Mouse (Mus musculus) cerebellum, adult 2 months (tissue): Measurements from ENCODE around the gene Dlx4. TPM values are rescaled to one million over a fixed set of nuclear protein-coding genes. Genes with fewer than 3 reads are reported as not detected.

ENCODE experiments used
- DNase-seq, 2 experiments: peaks; one replicate each; pipeline ENCODE4 v3.0.0; 2021
- H3K27ac ChIP-seq: fragments of 200-500 bp; 2 replicates; pipeline ENCODE4 v1.5.1; 2012; ENCODE audit warnings: low read length, control low read depth, inconsistent platforms; ENCODE audit not compliant: insufficient read depth
- H3K27me3 ChIP-seq: fragments of 200-500 bp; 2 replicates; pipeline ENCODE4 v1.6.1; 2012; ENCODE audit warnings: inconsistent platforms, mild to moderate bottlenecking, low read length, moderate library complexity; ENCODE audit not compliant: control insufficient read depth, insufficient read depth
- H3K4me1 ChIP-seq: fragments of 200-500 bp; 2 replicates; pipeline ENCODE4 v1.6.1; 2011; ENCODE audit warnings: low read length; ENCODE audit not compliant: control insufficient read depth, insufficient read depth
- H3K4me3 ChIP-seq: fragments of 200-500 bp; replicated peaks from 2 replicates; pipeline ENCODE3; 2011; ENCODE audit warnings: mild to moderate bottlenecking, low read depth, low read length, control low read depth; ENCODE audit not compliant: insufficient read depth
- CTCF ChIP-seq: fragments of 200-500 bp; IDR thresholded peaks from 2 replicates; pipeline ENCODE4 v1.5.1; 2011; ENCODE audit warnings: low read depth, mild to moderate bottlenecking, control low read depth, low read length, moderate library complexity, borderline replicate concordance; ENCODE audit not compliant: insufficient read depth
- POLR2A ChIP-seq: fragments of 200-500 bp; IDR thresholded peaks from 2 replicates; pipeline ENCODE4 v1.6.1; 2011; ENCODE audit warnings: low read length, control low read depth, borderline replicate concordance; ENCODE audit not compliant: insufficient read depth
- WGBS: fragments of 180-500 bp; shearing (Covaris S2); methylation state at CpG from one replicate; pipeline ENCODE4 v1.1.7; 2018; 5-methylcytosine and 5-hydroxymethylcytosine counted together
- polyA plus RNA-seq: library from polyadenylated mRNA; depleted of rRNA; stranded (reverse); fragments of >200 nt; gene quantifications from 2 replicates; pipeline ENCODE4 v1.2.3, GENCODE M21; 2012

The Dlx4 gene
- polyA plus RNA-seq, 1 experiment: 0.70 TPM

DNA sequence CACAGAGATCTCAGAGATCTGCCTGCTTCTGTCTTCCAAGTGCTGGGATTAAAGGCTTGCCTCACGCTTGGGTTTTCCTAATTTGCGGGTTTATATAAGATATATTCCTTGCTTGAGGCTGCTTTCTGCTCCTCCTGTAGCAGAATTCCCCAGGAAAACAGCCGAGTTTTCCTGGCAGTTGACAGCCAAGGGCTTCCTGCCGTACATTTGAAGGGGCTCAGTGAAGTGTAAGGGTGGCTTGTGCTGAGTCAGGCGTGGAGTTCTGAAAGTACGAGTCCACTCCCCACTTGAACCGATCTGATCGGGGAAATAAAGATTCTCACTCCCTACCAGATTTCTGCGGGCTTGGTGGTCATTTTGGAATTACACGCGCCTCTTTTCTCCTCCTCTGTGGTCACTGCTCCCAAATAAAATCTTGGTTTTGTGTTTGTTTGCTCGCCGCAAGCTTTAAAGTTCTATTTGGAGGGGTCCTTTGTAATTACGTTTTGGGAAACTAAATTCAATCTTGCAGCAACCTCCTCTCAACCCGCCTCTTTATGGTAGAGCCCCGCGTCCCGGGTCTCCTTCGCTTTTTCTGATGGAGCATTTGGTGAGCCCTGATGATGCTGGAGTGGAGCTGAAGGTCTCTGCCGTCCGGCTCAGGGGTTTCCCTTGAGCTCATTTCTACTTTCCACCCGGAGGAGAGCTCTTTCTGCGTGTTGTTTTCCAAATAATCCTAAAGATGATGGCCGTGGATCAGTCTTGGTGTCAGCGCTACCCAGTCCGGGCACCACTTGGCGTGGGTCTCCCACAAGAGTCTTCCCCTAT lies 3.6 kb upstream of the Dlx4 start:
- 3% methylated on average over 27 of the region's 27 CpGs for WGBS
- peaks cover 9% of the 10 kb centered on the region; the same call in 1 of the 2 replicates for H3K27me3 ChIP-seq
- no peak overlapping the region for H3K4me3 ChIP-seq
- TF ChIP-seq POLR2A (no peak), CTCF (no peak)
- H3K4me1 ChIP-seq: no peaks in the 10 kb centered on the region; the same call in 1 of the 2 replicates
- DNase-seq: peak in 1 of 2 experiments; percentile 10
- H3K27ac ChIP-seq: no peak overlapping the region

DNA sequence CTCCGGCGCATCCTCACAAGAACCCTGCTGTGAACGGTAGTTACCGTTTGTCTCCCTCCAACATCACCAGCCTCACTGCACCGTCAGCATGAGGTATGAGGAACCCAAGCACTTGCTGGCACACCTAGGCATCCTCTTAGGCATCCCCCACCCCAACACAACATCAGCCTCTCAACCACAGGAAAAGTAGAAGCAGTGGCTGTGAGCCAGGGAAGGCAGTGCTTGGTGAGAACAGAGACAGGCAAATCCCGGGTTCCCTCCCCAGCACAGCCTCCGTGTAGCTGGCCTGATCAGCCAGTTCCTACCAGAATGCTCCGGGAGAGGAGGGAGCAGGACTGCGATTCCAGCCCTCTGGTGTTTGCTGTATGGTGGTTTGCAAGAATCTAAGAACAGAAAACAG lies 2.7 kb upstream of the Dlx4 start:
- DNase-seq: no peak
- Histone ChIP-seq H3K27me3 (peaks cover 9% of the 10 kb centered on the region; the same call in 1 of the 2 replicates), H3K4me3 (no peak overlapping the region), H3K27ac (no peak overlapping the region), H3K4me1 (no peaks in the 10 kb centered on the region; the same call in 1 of the 2 replicates)
- TF ChIP-seq POLR2A (no peak), CTCF (no peak)
- WGBS: 7% methylated on average over 9 of the region's 9 CpGs

DNA sequence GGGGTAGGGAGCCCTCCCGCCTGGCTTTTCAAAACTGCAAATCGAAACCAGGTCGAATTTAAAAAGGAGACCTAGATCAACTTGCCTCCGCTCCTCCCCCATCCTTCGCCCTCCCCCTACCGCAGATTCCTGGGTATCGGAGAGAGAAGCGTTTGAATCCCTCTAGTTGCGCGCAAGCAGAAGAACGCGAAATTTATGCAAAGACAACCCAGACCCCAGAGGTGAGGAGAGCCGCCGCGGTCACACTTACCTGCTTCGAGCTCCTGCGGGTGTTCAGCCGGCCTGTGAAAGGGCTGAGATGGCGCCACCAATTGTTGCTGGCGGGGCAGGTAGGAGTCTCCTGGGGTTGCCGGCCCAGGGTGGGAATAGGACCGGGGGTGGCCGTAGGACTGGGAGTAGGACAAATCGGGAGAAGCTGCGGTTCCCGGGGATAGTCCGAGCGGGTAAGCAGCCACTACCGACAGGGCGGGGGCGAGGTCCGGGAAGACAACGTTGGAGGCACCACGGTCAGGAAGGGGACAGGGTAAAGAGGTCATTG lies 1.0 kb downstream of the Dlx4 start:
- Histone ChIP-seq H3K4me1 (no peaks in the 10 kb centered on the region; the same call in 1 of the 2 replicates), H3K27me3 (peaks cover 9% of the 10 kb centered on the region; the same call in 1 of the 2 replicates), H3K27ac (no peak overlapping the region), H3K4me3 (no peak overlapping the region)
- peak in 1 of 2 experiments; percentile 26 for DNase-seq
- TF ChIP-seq POLR2A (no peak), CTCF (no peak)
- WGBS: 3% methylated on average over 34 of the region's 34 CpGs

GRCm38 (mm10) chr11:95144091-95144945 lies 1.7 kb downstream of the Dlx4 start:
- TF ChIP-seq POLR2A (no peak), CTCF (no peak)
- DNase-seq: no peak
- 19% methylated on average over 9 of the region's 9 CpGs for WGBS
- Histone ChIP-seq H3K4me1 (no peaks in the 10 kb centered on the region; the same call in 1 of the 2 replicates), H3K27ac (no peak overlapping the region), H3K27me3 (peaks cover 7% of the 10 kb centered on the region; the same call in 1 of the 2 replicates), H3K4me3 (no peak overlapping the region)

GRCm38 (mm10) chr11:95143663-95144062 lies 2.4 kb downstream of the Dlx4 start:
- Histone ChIP-seq H3K4me1 (no peaks in the 10 kb centered on the region; the same call in 1 of the 2 replicates), H3K4me3 (no peak overlapping the region), H3K27me3 (peaks cover 7% of the 10 kb centered on the region; the same call in 1 of the 2 replicates), H3K27ac (no peak overlapping the region)
- DNase-seq: no peak
- no peak for TF ChIP-seq POLR2A
- no peak for TF ChIP-seq CTCF
- 17% methylated on average over 4 of the region's 4 CpGs for WGBS

- H3K4me1 ChIP-seq: no peaks in the 10 kb centered on the region; the same call in 1 of the 2 replicates
- no peak overlapping the region for H3K27ac ChIP-seq
- peaks cover 7% of the 10 kb centered on the region; the same call in 1 of the 2 replicates for H3K27me3 ChIP-seq
- no peak overlapping the region for H3K4me3 ChIP-seq
- TF ChIP-seq CTCF (no peak), POLR2A (no peak)
- peak in 1 of 2 experiments; percentile 17 for DNase-seq
- WGBS: 3% methylated on average over 39 of the region's 39 CpGs
These were observed 3.0 kb downstream of the Dlx4 start for GRCm38 (mm10) chr11:95142980-95143575.

GRCm38 (mm10) chr11:95142258-95142657 lies 3.8 kb downstream of the Dlx4 start:
- TF ChIP-seq POLR2A (no peak), CTCF (no peak)
- 23% methylated on average over 10 of the region's 10 CpGs for WGBS
- Histone ChIP-seq H3K4me3 (no peak overlapping the region), H3K27me3 (peaks cover 7% of the 10 kb centered on the region; the same call in 1 of the 2 replicates), H3K27ac (no peak overlapping the region), H3K4me1 (no peaks in the 10 kb centered on the region; the same call in 1 of the 2 replicates)
- DNase-seq: no peak
